Mouse (Mus musculus) CH12.LX (cell line): Measurements from ENCODE around the gene Tle2. TPM values are rescaled to one million over a fixed set of nuclear protein-coding genes. Genes with fewer than 3 reads are reported as not detected.

Experiments used
- DNase-seq: peaks from one replicate; pipeline ENCODE4 v3.0.0-alpha.2; 2013; ENCODE audit errors: extremely low read depth
- H3K27ac ChIP-seq: 2 replicates; pipeline ENCODE4 v1.5.1; 2012; ENCODE audit warnings: low read depth, mild to moderate bottlenecking, control low read depth, moderate library complexity; ENCODE audit not compliant: insufficient read depth
- H3K27me3 ChIP-seq: replicated peaks from 2 replicates; pipeline ENCODE3; 2012; ENCODE audit warnings: inconsistent platforms
- H3K36me3 ChIP-seq, 2 experiments: replicated peaks in 1 of 2; 2 replicates each; pipeline versions ENCODE3 to v1.6.1; 2012; ENCODE audit warnings: inconsistent platforms in 1 of 2, low read length in 1 of 2, mild to moderate bottlenecking in 1 of 2, mixed read lengths in 1 of 2, moderate library complexity in 1 of 2; ENCODE audit not compliant: control insufficient read depth in 1 of 2, insufficient read depth in 1 of 2
- H3K4me1 ChIP-seq, 2 experiments: 2 replicates each; pipeline ENCODE4 v1.6.1; 2012; ENCODE audit warnings: inconsistent platforms in 1 of 2, moderate library complexity in 1 of 2; ENCODE audit not compliant: insufficient read depth in 2 of 2, control insufficient read depth in 1 of 2
- H3K4me2 ChIP-seq: 2 replicates; pipeline ENCODE4 v1.6.1; 2012; ENCODE audit warnings: low read depth, mild to moderate bottlenecking, control low read depth; ENCODE audit not compliant: poor library complexity, insufficient read depth, severe bottlenecking
- H3K4me3 ChIP-seq, 3 experiments: fragments of 150-350 bp in 1 of 3; sonication (generic) in 1 of 3; replicated peaks in 1 of 3; 2 replicates each; pipeline versions ENCODE3 to v1.5.1; 2011 to 2012; ENCODE audit warnings: low read depth in 2 of 3, low read length in 2 of 3, mild to moderate bottlenecking in 2 of 3, moderate library complexity in 2 of 3, control low read depth in 1 of 3, improper control_type of control experiment in 1 of 3, inconsistent platforms in 1 of 3, mixed read lengths in 1 of 3; ENCODE audit not compliant: poor library complexity in 1 of 3
- H3K79me2 ChIP-seq: replicated peaks from 2 replicates; pipeline ENCODE4 v1.6.1; 2012; ENCODE audit warnings: mild to moderate bottlenecking, moderate library complexity; ENCODE audit not compliant: control insufficient read depth, poor library complexity, insufficient read depth, severe bottlenecking; ENCODE audit errors: extremely low read depth
- H3K9ac ChIP-seq: 2 replicates; pipeline ENCODE4 v1.6.1; 2012; ENCODE audit warnings: low read depth, mild to moderate bottlenecking, control low read depth, moderate library complexity; ENCODE audit not compliant: insufficient read depth
- H3K9me3 ChIP-seq: replicated peaks from 2 replicates; pipeline ENCODE3; 2012; ENCODE audit warnings: low read length, inconsistent platforms, mixed read lengths
- BHLHE40 ChIP-seq: IDR thresholded peaks from 2 replicates; pipeline ENCODE4 v1.6.1; 2011; ENCODE audit warnings: mild to moderate bottlenecking, low read depth, low read length, improper control_type of control experiment
- CHD1 ChIP-seq: IDR thresholded peaks from 2 replicates; pipeline ENCODE4 v1.6.1; 2012; ENCODE audit warnings: low read depth, low read length, improper control_type of control experiment, inconsistent platforms
- CHD2 ChIP-seq: IDR thresholded peaks from 2 replicates; pipeline ENCODE4 v1.6.1; 2011; ENCODE audit warnings: low read length, improper control_type of control experiment
- CTCF ChIP-seq, 2 experiments: IDR thresholded peaks in 1 of 2; conservative IDR thresholded peaks in 1 of 2; 2 replicates each; pipeline ENCODE4 v1.5.1; 2011 to 2012; ENCODE audit warnings: low read depth in 2 of 2, low read length in 2 of 2, improper control_type of control experiment in 1 of 2, inconsistent platforms in 1 of 2, mild to moderate bottlenecking in 1 of 2, moderate library complexity in 1 of 2
- E2F4 ChIP-seq: IDR thresholded peaks from 2 replicates; pipeline ENCODE4 v1.6.1; 2011; ENCODE audit warnings: low read depth, low read length, improper control_type of control experiment; ENCODE audit not compliant: insufficient replicate concordance
- ELF1 ChIP-seq: IDR thresholded peaks from 2 replicates; pipeline ENCODE4 v1.6.1; 2014; ENCODE audit warnings: low read depth, mild to moderate bottlenecking, inconsistent platforms, low read length, improper control_type of control experiment
- EP300 ChIP-seq: IDR thresholded peaks from 2 replicates; pipeline ENCODE4 v1.6.1; 2011; ENCODE audit warnings: low read length, improper control_type of control experiment
- ETS1 ChIP-seq: conservative IDR thresholded peaks from 2 replicates; pipeline ENCODE4 v1.6.1; 2012; ENCODE audit warnings: low read depth, mild to moderate bottlenecking, inconsistent platforms, low read length, improper control_type of control experiment, moderate library complexity
- GABPA ChIP-seq: IDR thresholded peaks from 2 replicates; pipeline ENCODE4 v1.6.1; 2012; ENCODE audit warnings: low read depth, low read length, improper control_type of control experiment, inconsistent platforms; ENCODE audit not compliant: insufficient replicate concordance
- HCFC1 ChIP-seq: IDR thresholded peaks from 2 replicates; pipeline ENCODE4 v1.6.1; 2012; ENCODE audit warnings: low read depth, mild to moderate bottlenecking, inconsistent platforms, low read length, improper control_type of control experiment
- IRF4 ChIP-seq: IDR thresholded peaks from 2 replicates; pipeline ENCODE4 v1.6.1; 2014; ENCODE audit warnings: low read depth, mild to moderate bottlenecking, inconsistent platforms, low read length, improper control_type of control experiment
- JUN ChIP-seq: IDR thresholded peaks from 2 replicates; pipeline ENCODE4 v1.6.1; 2011; ENCODE audit warnings: low read depth, mild to moderate bottlenecking, low read length, improper control_type of control experiment, moderate library complexity; ENCODE audit not compliant: insufficient read depth
- JUND ChIP-seq: conservative IDR thresholded peaks from 2 replicates; pipeline ENCODE4 v1.6.1; 2011; ENCODE audit warnings: low read depth, low read length, improper control_type of control experiment
- KAT2A ChIP-seq: IDR thresholded peaks from 2 replicates; pipeline ENCODE4 v1.6.1; 2012; ENCODE audit warnings: low read length, improper control_type of control experiment, inconsistent platforms; ENCODE audit not compliant: insufficient replicate concordance
- MAFK ChIP-seq: IDR thresholded peaks from 2 replicates; pipeline ENCODE4 v1.6.1; 2011; ENCODE audit warnings: low read length, improper control_type of control experiment; ENCODE audit not compliant: insufficient replicate concordance
- MAX ChIP-seq: IDR thresholded peaks from 2 replicates; pipeline ENCODE4 v1.6.1; 2011; ENCODE audit warnings: low read length, improper control_type of control experiment
- MAZ ChIP-seq: IDR thresholded peaks from 2 replicates; pipeline ENCODE4 v1.6.1; 2012; ENCODE audit warnings: low read depth, mild to moderate bottlenecking, inconsistent platforms, low read length, improper control_type of control experiment, moderate library complexity
- MEF2A ChIP-seq: IDR thresholded peaks from 2 replicates; pipeline ENCODE4 v1.6.1; 2014; ENCODE audit warnings: low read depth, mild to moderate bottlenecking, inconsistent platforms, low read length, improper control_type of control experiment, borderline replicate concordance
- MXI1 ChIP-seq: IDR thresholded peaks from 2 replicates; pipeline ENCODE4 v1.6.1; 2011; ENCODE audit warnings: mild to moderate bottlenecking, low read depth, low read length, improper control_type of control experiment
- MYC ChIP-seq: IDR thresholded peaks from 2 replicates; pipeline ENCODE4 v1.6.1; 2011; ENCODE audit warnings: low read depth, mild to moderate bottlenecking, improper control_type of control experiment, low read length
- NELFE ChIP-seq: IDR thresholded peaks from 2 replicates; pipeline ENCODE4 v1.6.1; 2011; ENCODE audit warnings: low read depth, low read length, improper control_type of control experiment
- NRF1 ChIP-seq: IDR thresholded peaks from 2 replicates; pipeline ENCODE4 v1.6.1; 2014; ENCODE audit warnings: low read depth, mild to moderate bottlenecking, inconsistent platforms, low read length, improper control_type of control experiment, moderate library complexity
- PAX5 ChIP-seq: IDR thresholded peaks from 2 replicates; pipeline ENCODE4 v1.6.1; 2012; ENCODE audit warnings: low read length, inconsistent platforms, mixed read lengths
- POLR2A ChIP-seq: IDR thresholded peaks from 2 replicates; pipeline ENCODE4 v1.6.1; 2011; ENCODE audit warnings: low read depth, mild to moderate bottlenecking, improper control_type of control experiment, low read length
- POLR2AphosphoS2 ChIP-seq: IDR thresholded peaks from 2 replicates; pipeline ENCODE4 v1.6.1; 2011; ENCODE audit warnings: low read depth, low read length, improper control_type of control experiment
- RAD21 ChIP-seq: IDR thresholded peaks from 2 replicates; pipeline ENCODE4 v1.6.1; 2011; ENCODE audit warnings: low read depth, mild to moderate bottlenecking, low read length, improper control_type of control experiment, moderate library complexity
- RCOR1 ChIP-seq: conservative IDR thresholded peaks from 2 replicates; pipeline ENCODE4 v1.6.1; 2012; ENCODE audit warnings: low read depth, mild to moderate bottlenecking, inconsistent platforms, low read length, improper control_type of control experiment
- SIN3A ChIP-seq: IDR thresholded peaks from 2 replicates; pipeline ENCODE4 v1.6.1; 2012; ENCODE audit warnings: low read length, improper control_type of control experiment, inconsistent platforms
- SMC3 ChIP-seq: IDR thresholded peaks from 2 replicates; pipeline ENCODE4 v1.6.1; 2011; ENCODE audit warnings: low read depth, low read length, improper control_type of control experiment
- TBP ChIP-seq: conservative IDR thresholded peaks from 2 replicates; pipeline ENCODE4 v1.6.1; 2011; ENCODE audit warnings: low read depth, low read length, improper control_type of control experiment
- TCF12 ChIP-seq: IDR thresholded peaks from 2 replicates; pipeline ENCODE4 v1.6.1; 2014; ENCODE audit warnings: low read depth, mild to moderate bottlenecking, inconsistent platforms, low read length, improper control_type of control experiment
- UBTF ChIP-seq: IDR thresholded peaks from 2 replicates; pipeline ENCODE4 v1.6.1; 2012; ENCODE audit warnings: low read depth, mild to moderate bottlenecking, inconsistent platforms, low read length, improper control_type of control experiment, moderate library complexity
- USF1 ChIP-seq: IDR thresholded peaks from 2 replicates; pipeline ENCODE4 v1.6.1; 2014; ENCODE audit warnings: low read depth, mild to moderate bottlenecking, inconsistent platforms, low read length, improper control_type of control experiment
- USF2 ChIP-seq: conservative IDR thresholded peaks from 2 replicates; pipeline ENCODE4 v1.6.1; 2011; ENCODE audit warnings: low read depth, low read length, improper control_type of control experiment
- ZC3H11A ChIP-seq: IDR thresholded peaks from 2 replicates; pipeline ENCODE4 v1.6.1; 2012; ENCODE audit warnings: low read depth, mild to moderate bottlenecking, inconsistent platforms, low read length, improper control_type of control experiment
- ZKSCAN1 ChIP-seq: IDR thresholded peaks from 2 replicates; pipeline ENCODE4 v1.6.1; 2012; ENCODE audit warnings: low read depth, inconsistent platforms, low read length, improper control_type of control experiment, borderline replicate concordance
- ZMIZ1 ChIP-seq: IDR thresholded peaks from 2 replicates; pipeline ENCODE4 v1.6.1; 2012; ENCODE audit warnings: low read depth, mild to moderate bottlenecking, inconsistent platforms, low read length, improper control_type of control experiment
- ZNF384 ChIP-seq: IDR thresholded peaks from 2 replicates; pipeline ENCODE4 v1.6.1; 2012; ENCODE audit warnings: low read depth, low read length, improper control_type of control experiment, inconsistent platforms
- dilution Hi-C: fragments of 300-500 bp; cut with MboI; formaldehyde crosslinking; loops from 2 replicates; pipeline ENCODE4 v1.14.3; 2020; ENCODE audit warnings: low sequenced_read_pairs; ENCODE audit not compliant: extremely low pct_unique_long_range_greater_than_20kb, extremely low pct_ligation_motif_present
- in situ Hi-C: fragments of 300-500 bp; cut with MboI; formaldehyde crosslinking; loops from 3 replicates; pipeline ENCODE4 v1.14.3; 2019; ENCODE audit warnings: low sequenced_read_pairs, low pct_ligation_motif_present, low pct_unique_long_range_greater_than_20kb, mixed read lengths
- polyA plus RNA-seq: library from polyadenylated mRNA; unstranded; fragments of >175 nt; gene quantifications from 2 replicates; pipeline ENCODE4 v1.2.1, GENCODE M21; 2012; ENCODE audit warnings: low read depth; ENCODE audit not compliant: insufficient read length
- total RNA-seq, 2 experiments: library from RNA; depleted of rRNA; stranded (reverse); fragments of 300-350 nt in 1 of 2; fragments of >200 nt in 1 of 2; gene quantifications; 2 replicates each; pipeline ENCODE4 v1.2.3; 2012 to 2014

Tle2 gene
- total and polyA plus RNA-seq, 3 experiments: 0.29 to 0.30 TPM; not detected in 1

GRCm38 (mm10) chr10:81571501-81571876 lies 2.9 kb upstream of the Tle2 start:
- TF ChIP-seq RAD21 (no peak), MXI1 (peak; percentile 6; the same call in 1 of the 2 replicates), JUND (0 out of 2 replicates have a peak, but pooled peaks have one; percentile 8), ZMIZ1 (no peak), RCOR1 (no peak), IRF4 (no peak), ZC3H11A (no peak), ELF1 (no peak), PAX5 (no peak), POLR2A (no peak), BHLHE40 (peak; percentile 58), NRF1 (no peak), TBP (no peak), E2F4 (no peak), MEF2A (no peak), MAZ (peak; percentile 86), MAX (no peak), JUN (no peak), HCFC1 (no peak), USF2 (no peak), ETS1 (no peak), USF1 (no peak), MYC (no peak), KAT2A (no peak), GABPA (no peak), SIN3A (no peak), UBTF (no peak), SMC3 (no peak), CHD2 (peak; percentile 79), ZNF384 (no peak), NELFE (no peak), POLR2AphosphoS2 (no peak), TCF12 (no peak), EP300 (no peak), MAFK (no peak), CTCF (conservative IDR thresholded peaks at IDR 0.05 in 1 of 2, IDR thresholded peaks at IDR 0.05 in 1 of 2; ENCODE audit: low read depth in 2 of 2, low read length in 2 of 2) (no peak), CHD1 (no peak), ZKSCAN1 (no peak)
- dilution Hi-C loops: no loop called here
- H3K27ac ChIP-seq: no peak overlapping the region
- H3K4me3 ChIP-seq: peak overlapping the region; percentile 42 to 61 (median 57)
- no peaks in the 10 kb centered on the region for H3K79me2 ChIP-seq
- peak overlapping the region; percentile 94 for H3K4me2 ChIP-seq
- in situ Hi-C loops: no loop called here
- peak overlapping the region; percentile 49 for H3K9ac ChIP-seq
- peaks cover 7% of the 10 kb centered on the region for H3K9me3 ChIP-seq
- H3K4me1 ChIP-seq: peaks cover 2 to 9% of the 10 kb centered on the region in 2 experiments; a peak in 2 of 4 replicates
- peaks cover 97% of the 10 kb centered on the region for H3K27me3 ChIP-seq
- DNase-seq: peak; percentile 96
- no peaks in the 10 kb centered on the region for H3K36me3 ChIP-seq
